Mouse (Mus musculus) testis, adult 10 weeks (tissue): ENCODE measurements around the gene Gkn3. TPM values are rescaled to one million over a fixed set of nuclear protein-coding genes. Genes with fewer than 3 reads are reported as not detected.

ENCODE experiments used
- polyA plus RNA-seq: library from polyadenylated mRNA; stranded (reverse); fragments of 350-450 nt; fragmentation: Illumina TruSeq; extraction: RNeasy Lipid Tissue Mini Kit (QIAGEN cat#74804); gene quantifications from one replicate; pipeline ENCODE4 v1.2.3, GENCODE M21; 2014; ENCODE audit warnings: low read depth, low replicate concordance

The Gkn3 gene
- polyA plus RNA-seq = not detected

DNA sequence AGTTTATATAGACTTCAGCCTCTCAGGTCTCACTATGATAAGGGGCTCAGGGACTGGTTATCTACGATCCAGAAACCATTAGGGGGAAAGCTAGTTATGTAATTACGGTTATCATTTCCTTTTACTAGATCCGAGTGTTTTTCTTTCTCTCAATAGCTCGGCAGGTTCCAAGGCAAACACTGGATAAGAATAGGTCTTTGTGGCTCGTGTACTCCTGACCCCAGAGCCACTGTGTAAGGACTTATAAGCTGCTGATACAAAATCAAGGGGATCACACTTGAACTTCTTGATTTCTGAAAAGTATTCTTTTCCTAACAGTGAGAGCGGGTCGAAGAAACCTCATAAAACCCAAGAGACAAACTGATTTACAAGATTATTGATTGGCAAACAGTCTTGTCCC lies at the start of gene Gkn3:
Gene Gkn3, minus strand, starts transcription at position 59 of the 400 bp plus-strand sequence.

DNA sequence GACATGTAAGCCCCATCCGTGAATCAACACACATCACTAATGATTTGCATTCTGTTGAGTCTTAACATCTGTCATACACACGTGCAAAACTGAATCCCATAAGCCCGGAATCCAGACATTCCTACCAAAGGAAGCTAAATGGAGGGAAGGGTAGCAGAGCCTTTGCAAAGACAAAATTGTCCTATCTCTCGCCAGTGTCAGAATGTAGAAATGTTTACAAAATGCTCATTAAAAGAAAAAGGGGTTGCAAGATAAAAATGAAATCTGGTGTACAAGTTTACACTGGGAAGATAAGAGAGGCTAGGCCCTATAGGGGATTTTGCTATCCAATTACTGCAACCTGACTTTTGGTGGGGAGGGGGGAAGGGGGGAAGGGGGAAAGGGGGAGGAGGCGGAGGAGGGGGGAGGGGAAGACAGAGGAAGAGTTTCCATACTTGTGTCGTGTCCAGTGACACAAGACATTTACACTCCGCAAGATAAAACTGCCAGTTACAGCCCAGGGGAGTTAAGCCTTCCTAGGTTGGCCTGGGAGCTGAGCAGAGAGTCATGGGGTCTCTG lies 39.8 kb upstream of the Gkn3 start, which contains the start of gene Bmp10:
Gene Bmp10, plus strand, starts transcription at position 508 of the 558 bp plus-strand sequence.

DNA sequence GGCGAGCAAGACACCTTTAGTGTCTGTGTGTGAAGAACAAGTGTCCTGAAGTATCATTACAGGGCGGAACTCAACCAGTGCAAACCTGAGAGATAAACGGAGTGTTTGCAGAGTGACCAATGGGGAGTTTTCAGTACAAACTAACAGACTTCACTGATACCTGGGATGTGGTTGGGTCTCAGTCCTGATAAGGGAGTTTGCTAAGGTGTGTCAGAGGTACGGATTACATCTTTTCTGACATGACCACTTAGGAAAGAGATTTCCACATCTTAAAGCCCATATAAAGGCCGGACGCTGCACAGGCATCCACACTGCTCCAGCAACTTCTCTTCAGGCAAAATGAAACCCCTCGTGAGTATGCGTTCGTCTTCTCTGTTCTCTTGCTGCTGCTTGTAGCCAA lies 15.7 kb downstream of the Gkn3 start, which contains the start of gene Gkn2:
Gene Gkn2, plus strand, starts transcription at position 301 of the 400 bp plus-strand sequence.

DNA sequence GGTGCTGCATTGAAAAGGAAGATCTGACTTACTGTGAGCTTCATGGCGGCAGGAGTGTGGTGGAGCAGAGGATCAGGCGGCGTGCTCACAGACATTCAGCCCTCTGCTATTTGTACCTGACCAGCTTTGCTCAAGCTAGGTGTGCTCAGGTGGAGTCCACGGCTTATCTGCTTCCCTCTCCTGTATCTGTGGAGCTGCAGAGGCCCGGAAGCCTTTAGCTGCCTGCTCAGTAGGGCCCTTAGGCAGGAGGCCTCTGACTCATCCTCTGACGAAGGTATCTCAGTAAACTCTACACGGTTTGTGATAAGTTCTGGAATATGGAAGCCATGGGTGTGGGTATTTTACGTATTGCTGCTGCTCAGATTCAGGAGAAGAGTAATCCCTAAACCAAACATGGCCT lies 37.9 kb downstream of the Gkn3 start, which contains the start of gene Gkn1:
Gene Gkn1, minus strand, starts transcription at position 114 of the 400 bp plus-strand sequence.

DNA sequence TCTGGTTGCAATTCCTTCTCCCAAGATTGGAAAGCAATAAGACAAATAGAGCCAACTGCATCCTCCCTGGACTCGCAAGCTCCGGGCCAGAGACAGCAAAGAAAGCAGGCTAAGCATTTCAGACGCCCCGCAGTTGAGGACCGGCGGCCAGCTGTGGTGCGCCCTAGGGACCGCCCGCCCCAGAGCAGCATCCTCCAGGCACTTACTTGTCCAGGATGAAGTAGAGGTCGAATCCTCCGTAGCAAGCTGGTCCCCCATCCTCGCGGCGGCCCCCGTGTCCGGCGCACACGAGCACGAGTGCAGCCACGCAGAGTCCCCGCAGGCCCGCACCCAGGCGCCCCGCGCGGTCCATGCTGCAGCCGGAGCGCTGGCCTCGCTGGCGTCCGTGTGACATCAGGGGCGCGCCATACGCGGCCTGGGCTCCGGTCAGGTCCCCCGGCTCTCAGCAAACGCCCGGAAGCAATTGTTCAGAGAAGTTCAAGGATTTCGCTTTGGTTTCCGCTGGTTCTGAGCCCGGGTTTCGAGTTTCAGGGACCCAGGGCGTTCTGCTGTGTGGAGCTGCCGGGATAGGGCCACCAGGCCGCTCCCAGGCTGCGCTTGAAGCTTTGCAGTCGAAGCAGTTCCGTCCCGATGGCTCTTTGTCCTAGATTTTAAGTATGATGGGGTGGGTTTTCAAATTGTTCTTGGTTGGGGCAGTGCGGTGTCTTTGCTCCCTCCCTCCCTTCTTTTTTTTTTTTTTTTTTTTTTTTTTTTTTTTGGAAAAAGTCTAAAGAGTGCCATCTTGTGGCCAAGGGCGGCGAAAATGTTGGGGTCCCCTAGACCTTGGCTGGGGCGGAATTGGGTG lies 53.4 kb downstream of the Gkn3 start, which contains the start of gene Antxr1:
Gene Antxr1, minus strand, starts transcription at position 731 of the 844 bp plus-strand sequence.

Other genes starting within 250 kb of the Gkn3 start
- 2.2 TPM for gene Antxr1, start 53.1 kb downstream of the Gkn3 start, polyA plus RNA-seq
- gene Gkn1, start 38.0 kb downstream of the Gkn3 start, polyA plus RNA-seq = not detected
- gene Gkn2, start 15.6 kb downstream of the Gkn3 start, polyA plus RNA-seq = 0.29 TPM
- gene Bmp10, start 40.1 kb upstream of the Gkn3 start, polyA plus RNA-seq = not detected
- gene Arhgap25, start 144.3 kb upstream of the Gkn3 start, polyA plus RNA-seq = 0.07 TPM
- 1.1 TPM for gene Prokr1, start 201.8 kb upstream of the Gkn3 start, polyA plus RNA-seq